Mouse (Mus musculus): ENCODE results near the gene Cd247.
A peak's percentile ranks its signal among the peaks of the same experiment; 100 is the strongest.
"Not testable (repeated sequence)": the region's sequence is repeated elsewhere in the genome, so short reads cannot be mapped to it uniquely, and the experiment has no call there.

The Cd247 gene

DNA sequence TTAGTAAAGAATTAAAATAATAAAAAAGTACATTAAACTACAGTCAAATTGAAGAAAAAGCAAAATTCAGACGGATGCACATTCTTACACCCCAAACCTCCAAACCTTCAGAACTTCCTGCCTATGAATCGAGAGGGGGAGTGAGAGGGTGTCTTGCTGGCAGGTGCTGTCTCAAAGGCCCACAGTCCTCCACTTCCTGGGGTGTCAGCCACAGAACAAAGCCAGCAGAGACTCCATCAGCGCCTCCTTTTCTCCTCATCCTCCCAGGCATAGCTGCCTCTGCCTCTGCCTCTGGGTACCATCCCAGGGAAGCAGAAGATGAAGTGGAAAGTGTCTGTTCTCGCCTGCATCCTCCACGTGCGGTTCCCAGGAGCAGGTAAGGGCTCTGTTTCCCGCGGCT, at the start of gene Cd247:
TSS of gene Cd247 (plus strand) at position 171 of the 400 bp plus-strand sequence.
- DNase-seq (ENCODE audit: low read depth, low spot score) = no peak

DNA sequence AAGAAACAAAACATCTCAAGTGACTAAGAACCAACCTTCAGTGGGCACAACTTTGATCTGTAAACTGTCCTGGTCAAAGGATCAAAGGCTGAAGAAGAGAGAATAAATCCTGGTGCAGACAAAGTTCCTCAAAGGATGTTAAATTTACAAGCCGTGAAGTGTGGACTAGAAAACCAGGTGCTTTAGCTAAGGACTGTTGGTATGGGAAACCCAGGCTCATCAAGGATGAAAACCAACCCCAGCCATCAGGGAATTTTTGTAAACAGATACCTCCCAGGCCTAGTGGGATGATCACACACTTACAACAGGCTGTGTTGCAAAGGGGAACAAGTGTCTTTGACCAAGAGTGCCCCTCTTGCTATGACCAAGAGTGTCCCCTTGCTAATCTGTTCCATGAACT, 49.5 kb upstream of the Cd247 start:
- DNase-seq (ENCODE audit: low read depth, low spot score) = no peak

DNA sequence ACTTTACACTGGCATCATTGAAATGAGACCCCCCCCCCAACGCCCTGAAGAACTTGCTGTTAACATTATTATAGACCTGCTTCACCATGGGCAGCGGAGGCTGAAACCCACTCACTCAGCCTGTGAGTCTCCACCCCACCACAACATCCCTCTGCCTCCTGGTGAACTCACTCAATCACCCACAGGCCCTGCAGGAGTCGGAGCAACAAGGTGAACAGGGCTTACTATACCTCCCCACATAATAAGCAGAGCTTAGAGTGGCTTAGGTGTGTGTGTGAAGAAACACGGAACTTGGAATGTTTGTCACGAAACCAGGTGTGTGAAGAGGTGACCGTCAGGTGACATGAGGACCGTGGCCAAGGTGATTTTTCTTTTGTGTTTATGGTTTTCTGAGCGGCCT, 46.5 kb upstream of the Cd247 start:
- no peak for DNase-seq (ENCODE audit: low read depth, low spot score)

DNA sequence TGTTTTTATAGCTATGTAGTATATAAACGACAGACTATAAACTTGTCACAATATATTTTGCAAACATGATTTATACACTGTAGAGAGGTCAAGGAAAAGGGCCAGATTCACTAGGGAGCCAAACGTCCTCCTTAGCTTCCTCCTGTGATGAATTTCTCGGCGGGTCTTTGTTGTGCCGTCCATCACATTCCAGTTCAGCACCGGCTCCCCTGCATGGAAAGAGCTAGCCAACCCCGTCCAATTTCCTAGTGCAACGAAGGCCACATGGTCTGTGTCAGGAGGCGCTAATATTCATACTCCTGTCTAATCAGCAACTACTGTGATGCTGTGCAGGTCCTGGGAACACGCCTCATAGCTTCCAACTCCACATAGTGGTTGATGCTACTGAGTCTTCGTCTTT, 40.4 kb upstream of the Cd247 start:
- no peak for DNase-seq (ENCODE audit: low read depth, low spot score)

GRCm38 (mm10) chr1:165751142-165751541, 37.3 kb upstream of the Cd247 start:
- DNase-seq (ENCODE audit: low read depth, low spot score) = no peak

GRCm38 (mm10) chr1:165751838-165752237, 36.6 kb upstream of the Cd247 start:
- DNase-seq (ENCODE audit: low read depth, low spot score) = no peak

DNA sequence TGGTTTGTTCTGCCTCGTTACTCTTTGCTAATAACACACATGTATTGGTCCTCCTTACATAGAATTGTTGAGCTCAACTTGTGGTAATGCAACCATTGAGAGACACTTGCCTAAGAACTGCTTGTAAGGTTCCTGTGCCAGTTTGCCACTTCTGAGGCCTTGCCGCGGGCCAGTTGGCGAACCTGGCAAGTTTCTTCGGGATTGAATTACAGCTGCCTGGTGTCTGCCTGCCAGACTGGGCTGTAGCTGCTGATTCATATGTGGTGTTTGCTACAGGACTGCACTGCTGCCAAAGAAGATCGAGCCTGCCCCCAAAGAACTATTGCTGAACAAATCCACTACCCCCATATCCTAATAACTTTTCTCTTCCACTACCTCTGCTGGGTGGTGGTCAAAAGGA, 34.3 kb upstream of the Cd247 start:
- DNase-seq (ENCODE audit: low read depth, low spot score) = no peak

- no peak for DNase-seq (ENCODE audit: low read depth, low spot score)
These were observed 33.3 kb upstream of the Cd247 start for GRCm38 (mm10) chr1:165755194-165755593.

DNA sequence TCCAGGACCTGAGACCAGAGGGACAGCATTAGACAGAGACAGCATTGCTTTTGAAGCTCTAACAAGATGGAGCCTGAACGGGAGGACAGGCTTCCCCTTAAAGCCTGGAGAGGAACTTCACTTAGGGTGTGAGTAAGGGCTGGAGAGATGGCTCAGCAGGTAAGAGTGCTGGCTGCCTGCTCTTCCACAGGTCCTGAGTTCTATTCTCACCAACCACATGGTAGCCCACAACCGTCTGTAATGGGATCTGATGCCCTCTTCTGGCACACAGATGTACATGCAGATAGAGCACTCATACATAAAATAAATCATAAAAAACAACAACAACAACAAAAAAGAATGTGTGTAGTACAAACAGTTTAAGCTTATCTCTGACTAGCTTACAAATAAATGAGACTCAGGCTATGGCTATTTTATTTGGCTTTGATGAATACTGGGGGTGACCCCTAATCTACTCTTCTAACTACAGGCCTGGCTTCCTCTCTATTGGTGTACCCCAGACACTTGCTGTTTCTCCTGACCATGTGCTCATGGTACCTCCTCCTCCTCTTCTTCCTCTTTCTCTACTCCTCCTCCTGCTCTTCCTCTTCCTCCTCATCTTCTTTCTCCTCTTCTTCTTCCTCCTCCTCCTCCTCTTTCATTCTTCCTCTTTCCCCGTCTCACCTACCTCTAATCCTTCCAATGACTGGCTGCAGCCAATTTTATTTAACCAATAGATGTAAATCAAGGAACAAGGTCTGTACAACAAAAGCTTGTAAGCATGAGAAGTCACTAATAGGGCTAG, 26.8 kb upstream of the Cd247 start:
- DNase-seq (ENCODE audit: low read depth, low spot score) = no peak

DNA sequence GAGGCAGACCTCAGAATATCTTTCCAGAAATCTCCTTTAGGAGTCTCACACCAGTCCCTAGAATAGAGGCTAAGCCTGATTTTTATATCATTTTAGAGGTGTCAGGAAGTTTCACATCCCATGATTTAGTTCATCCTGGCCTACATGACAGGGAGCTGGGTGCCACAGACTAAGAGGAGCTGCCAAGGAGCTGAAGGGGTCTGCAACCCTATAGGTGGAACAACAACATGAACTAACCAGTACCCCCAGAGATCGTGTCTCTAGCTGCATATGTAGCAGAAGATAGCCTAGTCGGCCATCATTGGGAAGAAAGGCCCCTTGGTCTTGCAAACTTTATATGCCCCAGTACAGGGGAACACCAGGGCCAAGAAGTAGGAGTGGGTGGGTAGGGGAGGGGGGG, 26.0 kb upstream of the Cd247 start:
- not testable (repeated sequence) for DNase-seq (ENCODE audit: low read depth, low spot score)

- peak; percentile 59 for DNase-seq (ENCODE audit: low read depth, low spot score)
These were observed 25.4 kb upstream of the Cd247 start for GRCm38 (mm10) chr1:165762914-165763634.

DNA sequence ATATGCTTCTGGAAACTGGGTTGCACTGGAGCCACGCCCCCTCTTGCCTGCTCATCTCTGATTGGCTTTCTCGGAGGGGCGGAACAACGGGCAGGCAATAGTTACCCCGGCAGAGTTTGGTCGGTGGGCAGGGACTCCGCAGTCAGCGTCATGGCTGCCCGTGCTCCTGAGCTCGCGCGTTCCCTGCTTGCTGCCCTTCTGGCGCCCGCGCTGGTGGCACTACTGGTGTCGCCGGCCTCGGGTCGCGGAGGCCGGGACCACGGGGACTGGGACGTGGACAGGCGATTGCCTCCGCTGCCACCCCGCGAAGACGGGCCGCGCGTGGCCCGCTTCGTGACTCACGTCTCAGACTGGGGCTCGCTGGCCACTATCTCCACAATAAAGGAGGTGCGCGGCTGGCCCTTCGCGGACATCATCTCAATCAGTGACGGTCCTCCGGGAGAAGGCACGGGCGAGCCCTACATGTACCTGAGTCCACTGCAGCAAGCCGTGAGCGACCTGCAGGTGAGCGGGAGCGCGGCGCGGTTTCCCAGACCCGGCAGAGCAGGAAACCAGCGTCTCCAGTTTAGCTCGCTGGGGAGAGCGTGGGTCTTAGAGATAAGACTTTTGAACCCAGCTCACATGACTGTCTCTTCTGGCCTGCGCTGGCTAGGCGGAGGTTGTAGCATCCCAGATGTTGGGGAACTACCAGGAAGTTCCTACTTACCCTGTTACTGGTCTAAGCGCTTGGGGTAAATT, 24.7 kb upstream of the Cd247 start, which contains the start of gene Creg1:
TSS of gene Creg1 (plus strand) at position 112 of the 738 bp plus-strand sequence.
- peak; percentile 96 for DNase-seq (ENCODE audit: low read depth, low spot score)

DNA sequence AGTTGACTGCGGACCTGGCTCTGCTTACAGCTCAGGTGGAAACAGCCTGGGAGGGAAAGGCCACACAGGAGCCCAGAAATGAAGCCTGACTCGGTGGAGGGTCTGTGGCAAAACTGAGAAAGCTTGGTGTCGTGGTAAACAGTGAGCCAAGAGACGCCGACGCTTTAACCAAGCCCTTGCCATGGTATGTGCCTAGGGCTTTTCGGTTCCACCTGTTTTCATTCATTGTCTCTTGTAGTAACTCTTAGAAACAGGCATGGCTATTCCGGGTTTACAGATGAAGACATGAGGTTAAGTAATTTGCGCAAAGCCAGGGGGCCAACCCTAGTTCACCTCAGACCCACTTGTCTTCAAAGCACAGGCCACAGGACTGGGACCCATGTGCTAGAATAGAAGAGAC, 23.9 kb upstream of the Cd247 start:
- no peak for DNase-seq (ENCODE audit: low read depth, low spot score)

DNA sequence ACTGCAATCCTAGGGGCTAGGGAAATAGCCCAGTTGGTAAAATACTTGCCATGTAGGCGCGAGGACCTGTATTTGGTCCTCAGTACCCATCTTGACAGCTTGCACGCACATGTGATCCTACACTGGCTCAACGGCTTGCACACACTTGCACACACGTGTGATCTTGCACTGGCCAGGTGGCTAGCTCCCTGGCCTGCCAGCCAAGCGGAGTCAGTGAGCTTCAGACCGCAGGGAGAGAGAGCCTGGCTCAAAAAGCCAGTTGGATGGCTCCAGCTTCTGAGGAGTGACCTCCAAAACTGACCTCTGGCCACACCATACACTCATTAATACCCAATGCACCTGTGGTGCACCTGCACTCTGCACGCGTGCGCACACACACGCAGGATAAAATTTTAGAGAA, 23.4 kb upstream of the Cd247 start:
- no peak for DNase-seq (ENCODE audit: low read depth, low spot score)

DNA sequence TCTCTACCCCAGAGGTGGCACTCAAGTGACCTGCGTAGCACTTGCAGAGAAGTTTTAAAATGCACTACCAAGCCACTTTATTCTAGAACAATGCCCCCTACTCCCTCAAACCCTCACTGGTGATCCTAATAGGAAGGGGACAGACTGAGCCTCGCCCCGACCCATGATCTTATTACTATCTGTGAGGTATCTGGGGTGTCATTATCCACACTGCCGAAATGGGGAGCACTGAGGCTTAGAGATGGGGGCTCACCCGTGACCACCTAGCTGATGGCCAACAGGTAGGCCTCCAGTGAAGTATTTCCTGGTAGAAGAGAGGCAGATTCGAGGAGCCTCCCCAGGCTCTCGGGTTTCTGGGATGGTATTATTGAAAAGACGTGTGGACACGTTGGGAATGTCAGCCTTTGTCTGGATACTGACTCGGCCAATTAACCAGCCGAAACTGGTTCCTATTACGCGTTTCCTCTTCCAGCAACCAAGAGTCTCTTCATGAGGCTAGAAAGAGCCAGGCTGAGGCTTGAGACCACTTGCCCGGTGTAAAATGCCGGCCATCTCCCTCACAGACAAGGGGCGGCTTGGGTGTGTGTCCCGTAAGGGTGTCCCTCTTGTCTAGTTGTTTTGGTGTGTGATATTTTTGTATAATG, 22.7 kb upstream of the Cd247 start:
- DNase-seq (ENCODE audit: low read depth, low spot score) = peak; percentile 51

DNA sequence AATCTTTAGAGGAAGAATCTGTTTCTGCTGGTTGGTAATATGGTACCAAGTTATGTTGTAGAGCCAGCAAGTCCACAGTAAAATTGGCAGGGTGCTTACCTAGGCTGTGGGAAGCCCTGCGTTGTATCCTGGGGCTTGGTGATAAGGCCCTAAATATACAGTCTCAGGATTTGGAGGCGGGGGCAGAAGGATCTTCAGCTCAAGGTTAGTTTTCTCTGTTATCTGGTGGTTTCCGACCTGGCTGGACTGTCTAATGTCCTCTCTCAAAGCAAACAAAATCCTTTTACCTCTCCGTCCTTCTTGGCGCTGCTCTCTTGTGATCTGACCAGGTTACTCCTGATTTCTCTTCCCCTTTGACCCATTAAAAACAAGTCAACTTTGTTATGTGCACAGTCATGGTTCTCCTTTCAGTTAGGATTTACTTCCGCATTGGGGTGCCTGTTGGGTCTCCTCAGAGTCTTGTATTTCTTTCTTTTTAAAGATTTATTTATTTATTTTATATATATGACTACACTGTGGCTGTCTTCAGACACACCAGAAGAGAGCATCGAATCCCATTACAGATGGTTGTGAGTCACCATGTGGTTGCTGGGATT, 22.1 kb upstream of the Cd247 start:
- no peak for DNase-seq (ENCODE audit: low read depth, low spot score)

DNA sequence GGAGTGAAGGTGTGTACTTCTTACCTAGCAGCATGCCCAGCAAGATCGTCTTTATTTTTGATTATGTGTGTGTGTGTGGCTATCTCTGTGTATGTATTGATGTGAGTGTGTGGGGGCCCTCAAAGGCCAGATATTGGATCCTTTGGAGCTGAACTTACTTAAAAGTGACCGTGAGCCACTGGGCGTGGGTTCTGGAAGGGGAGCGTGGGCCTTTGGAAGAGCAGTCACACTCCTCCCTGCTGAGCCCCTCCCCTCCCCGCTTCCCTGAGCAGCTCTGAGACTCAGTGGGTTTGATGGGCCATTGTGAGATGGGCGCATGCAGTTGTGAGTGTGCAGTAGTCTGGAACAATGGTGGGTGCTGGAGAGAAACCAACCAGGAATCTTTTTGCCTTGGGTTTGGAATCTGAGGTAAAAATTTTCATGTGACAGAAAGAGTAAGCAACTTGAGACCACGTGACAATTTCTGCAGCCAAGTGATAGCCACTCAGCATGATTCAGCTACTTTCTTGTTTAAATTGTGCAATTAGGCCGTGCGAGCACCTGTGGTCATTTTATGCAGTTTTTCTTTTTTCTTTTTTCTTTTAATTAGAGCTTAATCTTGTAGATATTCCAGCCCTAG, 19.5 kb upstream of the Cd247 start:
- peak; percentile 16 for DNase-seq (ENCODE audit: low read depth, low spot score)

- no peak for DNase-seq (ENCODE audit: low read depth, low spot score)
These were observed 18.2 kb upstream of the Cd247 start for GRCm38 (mm10) chr1:165770181-165770759.

GRCm38 (mm10) chr1:165771491-165771897, 17.0 kb upstream of the Cd247 start:
- DNase-seq (ENCODE audit: low read depth, low spot score) = peak; percentile 90

- DNase-seq (ENCODE audit: low read depth, low spot score) = peak; percentile 24
These were observed 16.5 kb upstream of the Cd247 start for GRCm38 (mm10) chr1:165771998-165772397.
